Mouse (Mus musculus) thymus, adult 2 months (tissue): ENCODE results near the gene Becn1.

ENCODE experiments used
- CTCF ChIP-seq: fragments of 200-500 bp; IDR thresholded peaks from 2 replicates; pipeline ENCODE4 v1.5.1; 2012; ENCODE audit warnings: mild to moderate bottlenecking, control low read depth, low read length, moderate library complexity, borderline replicate concordance; ENCODE audit not compliant: control insufficient read depth, poor library complexity, insufficient read depth; ENCODE audit errors: extremely low read depth
- POLR2A ChIP-seq: fragments of 200-500 bp; IDR thresholded peaks from 2 replicates; pipeline ENCODE4 v1.6.1; 2012; ENCODE audit warnings: mild to moderate bottlenecking, low read length, control low read depth, moderate library complexity; ENCODE audit not compliant: control insufficient read depth, poor library complexity, insufficient read depth; ENCODE audit errors: extremely low read depth

DNA sequence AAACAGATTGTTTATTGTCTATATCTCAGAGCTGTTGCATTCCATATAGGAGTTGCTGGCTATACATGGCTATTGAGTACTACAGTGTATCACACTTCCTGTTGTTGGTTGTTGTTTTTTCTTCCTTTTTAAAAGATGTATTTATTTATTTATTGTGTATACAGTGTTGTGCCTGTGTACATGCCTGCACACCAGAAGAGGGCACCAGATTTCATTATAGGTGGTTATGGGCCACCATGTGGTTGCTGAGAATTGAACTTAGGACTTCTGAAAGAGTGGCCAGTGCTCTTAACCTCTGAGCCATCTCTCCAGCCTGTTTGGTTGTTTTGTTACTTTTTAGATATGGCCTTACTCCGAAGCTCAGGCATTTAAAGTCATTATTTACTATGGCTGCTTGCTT is 12.5 kb upstream of the Becn1 start:
- no peak for TF ChIP-seq CTCF
- no peak for TF ChIP-seq POLR2A
